Mouse (Mus musculus) adipose tissue, adult 10 weeks (tissue): Measurements from ENCODE around the gene Klhl2. TPM values are rescaled to one million over a fixed set of nuclear protein-coding genes. Genes with fewer than 3 reads are reported as not detected.

Experiments
- polyA plus RNA-seq: library from polyadenylated mRNA; stranded (reverse); fragments of 350-450 nt; fragmentation: Illumina TruSeq; extraction: RNeasy Lipid Tissue Mini Kit (QIAGEN cat#74804); gene quantifications from one replicate; pipeline ENCODE4 v1.2.3, GENCODE M21; 2014; ENCODE audit warnings: low read depth, low replicate concordance

Gene Klhl2
- polyA plus RNA-seq = 57.4 TPM

DNA sequence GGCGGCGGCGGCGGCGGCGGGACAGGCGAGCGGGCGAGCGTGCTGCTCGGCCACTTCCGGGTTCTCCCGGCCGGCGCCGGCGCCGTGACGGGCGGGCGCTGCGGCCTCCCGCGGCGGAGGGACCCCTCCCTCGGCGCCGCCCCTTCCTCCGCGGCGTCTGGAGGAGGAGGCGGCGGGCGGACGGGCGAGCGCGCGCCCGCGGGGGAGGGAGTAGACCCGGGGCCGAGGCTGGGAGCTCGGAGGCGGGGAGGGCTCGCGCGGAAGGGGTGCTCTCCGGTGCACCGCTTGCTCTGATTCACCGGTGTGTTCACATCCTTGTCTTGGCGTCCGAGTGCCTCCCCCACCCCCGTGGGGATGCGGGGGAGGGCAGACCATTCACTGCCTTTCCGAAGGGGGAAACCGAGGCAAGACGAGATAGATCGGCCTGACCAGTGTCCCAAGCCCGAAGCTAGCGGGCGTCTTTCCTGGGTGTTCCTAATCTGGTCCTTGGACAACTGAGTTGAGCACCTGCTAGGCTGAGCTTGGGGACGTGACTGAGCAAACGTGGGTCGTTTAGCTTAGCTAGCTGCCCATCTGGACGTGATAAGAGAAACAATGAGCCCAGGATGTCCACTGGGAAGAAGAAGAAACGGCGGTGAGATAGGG, at the start of gene Klhl2:
Gene Klhl2 (minus strand): TSS at position 121 of the 645 bp plus-strand sequence.

DNA sequence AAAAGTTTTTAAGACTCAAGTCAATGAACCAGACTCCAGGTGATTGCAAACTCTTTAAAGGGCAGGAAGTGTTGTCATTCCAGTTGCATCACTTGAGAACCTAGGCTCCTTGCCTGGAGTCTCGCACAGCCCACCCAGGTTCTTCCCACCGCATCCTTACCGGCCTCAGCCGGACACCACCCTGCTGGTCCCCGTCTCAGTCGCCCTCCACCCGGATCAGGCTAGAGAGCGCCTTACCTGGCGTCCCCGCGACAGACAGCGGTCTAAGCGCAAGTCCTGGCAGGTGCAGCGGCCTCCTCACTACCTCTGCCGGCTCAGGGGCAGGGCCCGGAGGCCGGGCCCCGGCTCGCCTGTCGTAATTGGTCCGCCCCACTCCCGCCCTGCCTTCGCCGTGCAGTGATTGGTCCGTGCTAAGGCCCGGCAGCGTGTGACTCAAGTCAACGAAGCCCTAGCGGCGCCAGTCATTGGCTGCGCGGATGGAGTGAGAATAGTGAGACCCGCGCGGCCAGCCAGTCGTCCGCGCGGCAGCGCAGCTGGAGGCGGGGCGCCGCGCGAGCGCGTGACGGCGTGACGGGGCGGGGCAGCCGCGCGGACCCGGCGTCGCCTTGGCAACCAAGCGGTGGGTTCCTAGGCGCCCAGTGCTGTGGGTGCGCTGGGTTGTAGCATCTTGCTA, 116.4 kb downstream of the Klhl2 start, which contains the start of gene Msmo1:
Gene Msmo1 (minus strand): TSS at position 522 of the 673 bp plus-strand sequence.

DNA sequence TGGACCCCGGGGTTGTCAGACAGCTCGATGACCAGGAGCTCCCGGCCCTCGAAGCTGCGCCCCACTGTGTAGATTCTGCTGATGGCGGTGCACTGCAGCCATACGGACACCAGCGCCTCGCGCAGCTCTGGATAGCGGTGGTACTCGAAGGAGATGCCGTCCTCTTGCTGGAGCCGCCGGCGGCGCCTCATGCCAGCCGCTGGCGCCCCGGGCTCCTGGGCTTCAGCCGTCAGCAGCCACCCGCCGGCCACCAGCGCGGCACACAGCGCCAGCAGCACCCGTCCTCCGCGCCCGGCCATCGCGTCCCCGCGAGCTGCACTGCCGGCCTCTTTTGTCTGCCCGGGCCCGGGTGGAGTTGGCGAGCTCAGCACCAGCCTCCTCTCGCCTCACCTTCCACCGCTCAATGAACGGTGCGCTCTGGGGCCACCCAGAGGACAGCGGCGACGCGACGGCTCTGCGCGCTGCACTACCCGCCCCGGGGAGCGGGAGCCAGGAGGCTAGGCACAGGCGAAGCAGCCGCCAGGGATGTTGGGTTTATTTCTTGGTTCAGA, 157.1 kb downstream of the Klhl2 start, which contains the start of gene Cpe:
Gene Cpe (minus strand): TSS at position 404 of the 551 bp plus-strand sequence.

Other genes starting within 250 kb of the Klhl2 start
- 100 TPM for gene Cpe, start 157.0 kb downstream of the Klhl2 start, polyA plus RNA-seq
- gene Msmo1, start 116.2 kb downstream of the Klhl2 start, polyA plus RNA-seq = 63.8 TPM
- gene Tmem192, start 97.2 kb upstream of the Klhl2 start, polyA plus RNA-seq = 34.6 TPM
- not detected for gene Trim75, start 137.8 kb upstream of the Klhl2 start, polyA plus RNA-seq
- not detected for gene Trim61, start 168.5 kb upstream of the Klhl2 start, polyA plus RNA-seq
- gene Trim60, start 168.6 kb upstream of the Klhl2 start, polyA plus RNA-seq = not detected
- not detected for gene Apela, start 187.3 kb upstream of the Klhl2 start, polyA plus RNA-seq
- gene Gm10663, start 225.0 kb upstream of the Klhl2 start, polyA plus RNA-seq = not detected